Mouse (Mus musculus): ENCODE measurements around the gene Gm47791. TPM values are rescaled to one million over a fixed set of nuclear protein-coding genes. Genes with fewer than 3 reads are reported as not detected.

Gene Gm47791
- not detected for total RNA-seq (2021)

GRCm38 (mm10) chr1:82771022-82771586, at the start of gene Gm47791:
Gene Gm47791, minus strand, starts transcription at chr1:82771243.
- DNase-seq (ENCODE audit: low spot score), result no peak
- intact Hi-C loops (cut with DNase I), result no loop called here

DNA sequence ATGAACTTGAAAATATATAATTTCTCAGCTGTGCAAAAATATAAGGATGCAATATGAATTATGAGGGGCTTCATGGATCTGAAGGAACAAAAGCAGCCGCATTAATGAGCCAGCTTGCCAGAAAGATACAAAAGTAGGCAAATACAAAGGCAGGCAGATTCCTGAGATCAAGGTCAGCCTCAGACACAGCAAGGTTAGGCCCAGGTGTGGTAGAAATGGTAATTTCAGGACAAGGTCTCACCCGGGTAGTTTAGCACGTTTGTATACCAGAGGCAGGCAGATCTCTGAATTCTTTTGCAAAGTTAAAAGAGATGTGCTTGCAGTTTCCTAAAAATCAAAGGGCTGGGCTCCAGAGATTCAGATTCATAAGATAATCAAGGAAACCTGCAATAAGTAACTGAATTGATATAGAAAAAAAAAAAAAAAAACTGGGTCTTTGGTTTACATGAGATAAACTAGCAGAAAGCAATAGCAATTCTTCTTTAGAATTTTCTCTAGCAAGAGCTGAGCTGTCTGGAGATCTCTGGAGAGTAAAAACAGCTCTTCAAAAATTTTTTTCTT, 49.7 kb upstream of the Gm47791 start:
- no peak for DNase-seq (ENCODE audit: low spot score)
- intact Hi-C loops (cut with DNase I), result no loop called here

GRCm38 (mm10) chr1:82820179-82820578, 49.1 kb upstream of the Gm47791 start:
- intact Hi-C loops (cut with DNase I), result no loop called here

DNA sequence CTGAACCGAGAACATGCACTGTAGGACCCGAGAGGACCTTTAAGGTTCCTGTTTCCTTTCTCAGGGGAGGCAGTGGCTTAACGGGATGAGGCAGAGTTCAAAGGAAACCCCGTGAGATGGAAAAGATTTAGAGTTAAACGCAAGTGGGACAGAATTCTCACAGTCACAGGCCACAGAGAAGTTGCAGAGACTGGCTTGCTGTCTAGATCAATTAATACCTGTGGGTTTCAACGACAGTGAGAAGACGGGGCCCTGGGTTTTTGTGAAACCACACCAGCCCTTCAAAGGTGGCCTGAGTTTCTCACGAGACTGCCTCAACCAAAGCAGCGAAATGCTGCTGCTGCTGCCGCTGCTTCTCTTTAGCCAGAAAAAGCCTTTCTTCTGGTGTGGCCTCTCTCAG, 48.3 kb upstream of the Gm47791 start:
- intact Hi-C loops (cut with DNase I), result no loop called here
- no peak for DNase-seq (ENCODE audit: low spot score)

More at GRCm38 (mm10) chr1:82820179-82820578, 49.1 kb upstream of the Gm47791 start:
- DNase-seq (ENCODE audit: low spot score), result no peak

DNA sequence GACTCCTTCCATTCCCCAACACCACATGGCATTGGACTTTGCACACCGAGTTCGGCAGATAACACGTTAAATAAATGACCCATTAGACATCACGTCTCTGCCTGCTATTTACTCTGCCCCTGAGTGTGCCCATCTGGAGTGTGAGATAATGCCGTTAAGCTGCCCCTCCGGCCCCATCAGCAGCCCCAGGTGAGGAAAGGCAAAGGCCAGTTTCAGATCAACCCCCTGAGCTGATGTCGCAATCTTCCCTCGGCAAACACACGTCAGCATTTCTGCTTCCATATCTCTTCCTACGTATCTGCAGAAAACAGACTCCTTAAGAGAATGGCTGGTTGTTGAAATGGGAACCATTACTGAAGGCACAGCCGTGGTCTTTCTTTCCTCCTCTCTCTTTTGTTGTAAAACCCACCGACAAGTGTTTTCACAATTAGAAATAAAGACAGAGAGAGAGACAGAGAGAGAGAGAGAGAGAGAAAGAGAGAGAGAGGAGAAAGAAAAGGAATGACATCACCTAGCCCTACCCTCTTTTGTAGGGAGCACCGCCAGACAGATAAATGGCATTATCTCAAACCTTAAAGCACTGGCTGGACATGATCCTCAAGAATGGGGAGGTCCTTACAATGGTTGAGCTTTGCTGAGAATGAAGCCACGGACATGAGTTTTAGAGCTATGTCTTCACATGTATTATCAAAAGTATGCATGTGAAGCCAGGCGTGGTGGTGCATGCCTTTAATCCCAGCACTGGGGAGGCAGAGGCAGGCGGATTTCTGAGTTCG, 45.1 kb upstream of the Gm47791 start:
- no peak for DNase-seq (ENCODE audit: low spot score)
- intact Hi-C loops (cut with DNase I), result no loop called here

DNA sequence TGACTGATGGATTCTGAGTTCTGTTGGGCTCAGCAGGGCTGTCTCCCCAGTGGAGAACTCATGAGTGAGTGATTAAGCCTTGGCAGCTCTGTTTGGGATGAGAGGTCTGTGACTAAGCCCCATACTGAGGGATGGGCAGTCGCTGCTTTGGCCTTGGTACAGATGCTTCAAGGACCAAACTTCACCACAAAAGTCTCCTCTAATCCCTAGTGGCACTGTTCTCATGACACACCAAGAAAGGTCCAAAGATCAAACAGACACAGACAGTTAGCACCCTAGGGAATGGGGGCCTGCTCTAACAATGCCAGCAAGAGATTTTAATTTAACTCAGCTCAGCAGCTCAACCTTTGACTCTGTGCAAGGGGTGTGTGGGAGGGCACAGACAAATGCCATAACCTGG, 40.7 kb upstream of the Gm47791 start:
- no peak for DNase-seq (ENCODE audit: low spot score)
- intact Hi-C loops (cut with DNase I), result no loop called here

DNA sequence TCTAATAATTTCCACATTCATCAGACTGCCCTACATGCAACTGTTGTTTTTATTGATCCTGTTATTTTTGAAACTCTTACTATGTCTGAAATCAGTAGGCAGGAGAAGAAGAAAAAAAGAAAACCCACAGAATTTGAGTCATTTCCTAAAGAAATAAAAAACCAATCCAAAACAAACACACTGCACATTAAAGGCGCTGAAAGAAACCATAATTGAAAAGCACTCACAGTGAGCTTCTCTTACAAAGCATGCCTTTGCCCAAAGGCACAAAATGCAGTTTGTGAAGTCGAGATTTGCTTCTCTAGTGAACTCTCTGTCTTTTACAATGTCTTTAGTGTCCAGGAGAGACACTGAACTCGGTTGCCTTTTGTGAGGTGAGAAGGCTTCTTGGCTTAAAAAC, 37.5 kb upstream of the Gm47791 start:
- no peak for DNase-seq (ENCODE audit: low spot score)

GRCm38 (mm10) chr1:82807206-82807605, 36.2 kb upstream of the Gm47791 start:
- no peak for DNase-seq (ENCODE audit: low spot score)

More for the DNA sequence above, 37.5 kb upstream of the Gm47791 start:
- intact Hi-C loops (cut with DNase I), result no loop called here

GRCm38 (mm10) chr1:82806391-82806790, 35.3 kb upstream of the Gm47791 start:
- DNase-seq (ENCODE audit: low spot score), result no peak

More at GRCm38 (mm10) chr1:82807206-82807605, 36.2 kb upstream of the Gm47791 start:
- intact Hi-C loops (cut with DNase I), result no loop called here

DNA sequence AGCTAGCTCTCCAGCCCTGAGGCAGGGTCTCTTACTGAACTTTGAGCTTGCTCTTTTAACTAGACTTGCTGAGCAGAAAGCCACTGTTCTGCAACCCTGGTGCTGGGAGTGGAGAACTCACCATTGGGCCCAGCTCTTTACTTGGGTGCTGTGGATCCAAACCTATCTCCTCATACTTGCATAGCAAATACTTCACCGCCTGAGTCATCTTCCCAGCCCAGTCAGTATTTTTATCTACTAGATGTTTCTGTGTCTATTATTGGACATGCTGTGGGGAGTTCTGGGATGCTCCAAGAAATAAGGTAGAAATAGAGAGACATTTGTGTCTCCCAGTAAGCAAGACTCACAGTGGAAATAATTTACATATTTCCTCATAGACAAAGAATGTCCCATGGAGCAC, 33.0 kb upstream of the Gm47791 start:
- intact Hi-C loops (cut with DNase I), result no loop called here
- DNase-seq (ENCODE audit: low spot score), result no peak

More at GRCm38 (mm10) chr1:82806391-82806790, 35.3 kb upstream of the Gm47791 start:
- intact Hi-C loops (cut with DNase I), result no loop called here

DNA sequence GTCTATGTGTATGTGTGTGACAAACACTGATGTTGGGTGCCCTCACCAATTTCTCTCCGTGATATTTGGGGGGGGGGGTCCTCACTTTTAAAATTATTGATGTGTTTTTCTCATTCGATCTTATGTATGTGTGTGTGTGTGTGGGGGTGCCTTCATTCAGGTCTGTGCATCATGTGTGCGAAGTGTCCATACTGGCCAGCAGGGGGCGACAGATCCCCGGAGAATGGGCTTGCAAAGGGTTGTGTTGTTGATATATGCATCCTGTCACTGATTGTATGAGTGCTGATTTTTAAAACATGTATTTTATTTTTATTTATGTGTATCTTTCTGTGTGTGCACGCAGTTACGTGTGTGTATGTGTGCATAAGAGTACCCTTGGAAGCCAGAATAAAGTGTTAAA, 32.6 kb upstream of the Gm47791 start:
- DNase-seq (ENCODE audit: low spot score), result no peak
- intact Hi-C loops (cut with DNase I), result no loop called here

GRCm38 (mm10) chr1:82801105-82801783, 30.2 kb upstream of the Gm47791 start:
- intact Hi-C loops (cut with DNase I), result no loop called here
- no peak for DNase-seq (ENCODE audit: low spot score)

GRCm38 (mm10) chr1:82798922-82799321, 27.9 kb upstream of the Gm47791 start:
- intact Hi-C loops (cut with DNase I), result no loop called here
- no peak for DNase-seq (ENCODE audit: low spot score)

- intact Hi-C loops (cut with DNase I), result no loop called here
- no peak for DNase-seq (ENCODE audit: low spot score)
Measured at GRCm38 (mm10) chr1:82798304-82798703, 27.3 kb upstream of the Gm47791 start.

DNA sequence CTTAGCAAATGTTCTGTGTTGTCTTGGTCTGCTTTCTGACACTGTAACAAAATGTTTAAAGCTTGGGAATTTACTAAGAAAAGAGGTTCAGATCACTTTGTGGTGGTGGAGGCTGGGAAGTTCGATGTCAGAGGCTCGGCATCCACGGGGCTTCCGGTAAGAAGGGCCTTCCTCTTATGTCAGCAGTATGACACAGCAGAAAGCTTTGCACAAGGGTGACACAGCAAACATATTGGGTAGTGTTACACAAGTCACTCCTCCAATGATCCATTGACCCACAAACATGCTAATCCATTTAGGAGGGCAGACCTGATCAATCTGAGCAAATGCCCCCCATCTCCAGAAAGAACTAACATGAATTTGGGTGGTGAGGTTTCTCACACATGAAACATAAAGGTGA, 26.0 kb upstream of the Gm47791 start:
- DNase-seq (ENCODE audit: low spot score), result no peak
- intact Hi-C loops (cut with DNase I), result no loop called here

- intact Hi-C loops (cut with DNase I), result no loop called here
- no peak for DNase-seq (ENCODE audit: low spot score)
Measured at GRCm38 (mm10) chr1:82795702-82796443, 24.8 kb upstream of the Gm47791 start.

DNA sequence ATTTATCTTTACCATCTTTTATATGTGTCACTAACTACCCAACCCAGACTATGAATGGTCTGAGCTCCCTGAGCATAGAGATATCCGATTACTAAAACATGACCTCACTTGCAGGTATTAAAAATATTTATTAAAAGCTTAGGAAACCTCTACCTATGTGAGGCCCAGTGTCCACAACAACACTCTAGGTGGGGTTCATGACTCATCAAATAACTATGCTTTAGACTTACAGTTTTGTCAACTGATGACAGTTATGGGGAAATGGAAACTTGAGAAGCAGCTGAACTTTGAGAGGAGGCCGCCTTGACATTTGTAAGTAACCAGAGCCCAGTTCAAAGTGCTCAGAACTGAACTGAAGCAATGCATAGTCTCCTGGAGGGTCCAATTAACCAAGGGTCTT, 24.2 kb upstream of the Gm47791 start:
- no peak for DNase-seq (ENCODE audit: low spot score)
- intact Hi-C loops (cut with DNase I), result no loop called here

GRCm38 (mm10) chr1:82793986-82794385, 22.9 kb upstream of the Gm47791 start:
- intact Hi-C loops (cut with DNase I), result no loop called here
- no peak for DNase-seq (ENCODE audit: low spot score)

- intact Hi-C loops (cut with DNase I), result no loop called here
- no peak for DNase-seq (ENCODE audit: low spot score)
Measured at GRCm38 (mm10) chr1:82793110-82793509, 22.1 kb upstream of the Gm47791 start.

DNA sequence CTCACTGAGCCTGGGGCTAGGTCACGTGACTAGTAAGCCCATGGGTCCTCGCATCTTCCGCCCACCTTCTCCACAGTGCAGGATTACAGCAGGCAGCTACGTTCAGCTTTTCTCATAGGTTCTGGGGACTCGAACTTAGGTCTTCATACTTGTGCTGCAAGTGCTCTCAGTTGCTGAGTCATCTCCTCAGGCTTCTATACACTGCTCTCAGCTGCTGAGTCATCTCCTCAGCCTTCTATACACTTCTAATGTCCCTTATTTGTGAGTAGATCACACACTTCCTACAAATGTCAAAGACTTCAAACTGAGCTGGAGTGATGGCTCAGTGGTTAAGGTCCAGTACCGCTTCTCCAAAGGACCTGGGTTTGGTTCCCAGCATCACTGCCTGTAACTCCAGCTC, 21.2 kb upstream of the Gm47791 start:
- intact Hi-C loops (cut with DNase I), result no loop called here

More for the DNA sequence above, 21.2 kb upstream of the Gm47791 start:
- DNase-seq (ENCODE audit: low spot score), result no peak
